Mouse (Mus musculus) CD4-positive, CD25-positive, alpha-beta regulatory T cell, adult 2 months (primary cell): Measurements from ENCODE around the gene Snx32.

Experiments
- DNase-seq: peaks from one replicate; pipeline ENCODE4 v3.0.0-alpha.2; 2012; ENCODE audit warnings: low read depth, low spot score

Snx32 gene

DNA sequence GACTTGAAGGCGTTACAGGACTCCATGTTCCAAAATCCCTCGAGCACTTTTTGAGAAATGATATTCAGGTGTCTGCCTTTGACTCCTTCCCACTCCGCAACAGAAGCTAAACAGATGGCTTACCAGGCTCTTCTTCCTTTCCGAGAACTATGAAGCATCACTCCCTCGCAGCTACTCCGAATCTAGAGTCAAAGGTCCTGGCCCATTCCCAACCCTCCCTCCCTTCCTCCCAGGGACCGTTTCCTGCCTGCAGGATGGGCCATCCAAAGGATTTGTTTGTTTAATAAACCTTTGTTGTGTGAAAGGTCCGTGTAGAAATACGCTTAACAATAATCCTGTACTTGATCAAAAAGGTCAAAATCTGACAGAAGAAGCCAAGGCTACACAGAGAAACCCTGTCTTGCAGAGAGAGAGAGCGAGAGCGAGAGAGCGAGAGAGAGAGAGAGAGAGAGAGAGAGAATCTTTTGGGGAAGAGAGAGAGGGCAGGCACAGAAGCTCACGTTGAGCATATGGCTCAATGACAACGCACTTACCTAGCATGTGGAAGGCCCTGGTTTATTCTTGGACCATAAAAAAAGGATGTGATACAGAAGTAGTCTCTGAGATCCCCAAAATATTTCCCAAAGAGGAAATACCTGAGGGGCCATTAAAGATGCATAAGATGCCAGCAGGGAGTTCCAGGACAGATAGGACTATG, 52.4 kb downstream of the Snx32 start, which contains the start of gene Ccdc85b:
Ccdc85b (minus strand) TSS at position 149 of the 697 bp plus-strand sequence.
- no peak for DNase-seq

DNA sequence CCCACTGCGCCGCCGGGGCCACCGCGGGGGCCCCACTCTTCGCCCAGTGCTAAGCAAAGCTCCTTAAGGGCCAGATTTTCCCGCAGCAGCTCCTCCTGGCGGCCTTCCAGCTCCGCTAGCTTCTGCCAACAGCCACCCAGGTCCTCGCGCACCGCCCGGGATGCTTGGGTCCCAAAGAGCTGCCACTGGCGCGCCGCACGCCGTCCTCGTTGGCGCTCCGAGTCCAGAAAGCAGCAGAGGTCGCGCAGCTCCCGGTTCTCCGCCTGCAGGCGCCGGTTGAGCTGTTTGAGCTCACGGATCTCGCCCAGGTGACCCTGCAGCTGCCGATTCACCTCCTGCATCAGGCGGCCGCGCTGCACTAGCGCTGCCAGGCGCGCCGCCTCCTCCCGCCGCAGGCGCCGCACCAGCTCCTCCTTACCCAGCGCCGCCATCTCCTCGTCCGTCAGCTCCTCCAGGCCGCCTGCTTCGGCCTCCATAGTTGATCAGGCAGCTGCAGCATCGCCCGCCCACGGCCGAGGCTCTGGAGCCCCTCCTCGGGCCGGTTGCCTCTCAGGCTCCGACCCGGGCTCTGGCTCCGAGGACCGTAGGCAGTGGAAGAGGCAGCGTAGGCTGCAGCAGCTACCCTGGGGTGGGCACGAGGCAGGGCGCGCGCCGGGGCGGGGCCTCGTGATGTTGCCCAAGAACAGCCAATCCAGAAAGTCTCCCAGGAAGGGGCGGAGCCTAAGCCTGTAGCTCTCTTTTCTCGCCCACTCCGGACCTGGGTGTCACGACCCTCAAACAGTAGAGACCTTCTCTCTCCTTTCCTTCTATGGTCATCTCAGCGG, 53.2 kb downstream of the Snx32 start:
- DNase-seq: peak; percentile 94

DNA sequence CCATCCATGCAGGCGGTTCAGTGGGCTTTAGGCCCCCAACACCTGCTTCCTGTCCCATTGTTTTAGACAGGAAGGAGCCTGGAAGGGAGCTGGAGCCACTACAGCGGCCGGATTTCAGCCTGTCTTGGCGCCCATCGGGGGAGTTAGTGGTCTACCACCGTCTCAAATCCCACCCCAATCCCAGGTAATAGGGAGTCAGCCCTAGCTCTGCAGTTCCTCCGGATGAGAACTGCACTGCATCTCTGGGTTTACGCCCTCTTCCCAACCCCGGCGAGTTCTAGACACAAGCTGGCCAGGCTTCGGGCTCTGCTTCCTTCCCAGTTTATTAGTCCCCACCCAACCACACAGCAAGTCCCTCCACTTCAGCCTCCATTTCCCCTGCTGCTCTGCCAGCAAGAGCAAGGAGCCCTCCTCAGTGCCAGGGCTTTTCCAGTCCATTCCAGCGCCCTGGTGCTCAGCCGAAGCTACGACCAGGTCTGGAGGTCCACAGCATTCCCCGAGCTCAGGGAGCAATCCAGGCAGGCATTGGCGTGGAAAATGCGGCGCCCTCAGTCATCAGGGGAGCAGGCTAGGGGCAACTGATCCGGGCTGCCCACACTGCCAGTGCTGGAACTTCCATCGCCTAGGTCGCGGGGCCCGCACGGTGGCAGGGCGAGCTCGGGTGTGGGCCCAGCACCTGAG, 54.0 kb downstream of the Snx32 start:
- no peak for DNase-seq

DNA sequence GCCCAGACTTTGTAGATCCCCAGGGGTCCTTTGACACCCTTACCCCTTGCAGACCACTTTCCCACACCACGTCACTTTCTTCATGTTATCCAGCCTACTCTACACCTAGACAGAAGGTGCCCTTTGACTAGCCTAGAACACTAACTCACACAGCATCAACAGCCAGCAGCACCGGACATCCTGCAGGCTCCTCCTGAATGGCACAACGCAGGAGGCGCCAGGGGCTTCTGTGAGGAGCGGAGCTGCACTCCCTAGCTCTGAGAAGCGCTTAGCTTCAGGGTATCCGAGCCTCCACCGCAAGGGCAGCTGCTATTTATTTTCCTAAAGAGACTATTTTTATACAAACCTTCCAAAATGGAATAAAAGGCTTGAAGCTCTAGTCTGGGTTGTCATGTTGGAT, 54.8 kb downstream of the Snx32 start:
- no peak for DNase-seq

- no peak for DNase-seq
These were observed 55.3 kb downstream of the Snx32 start for GRCm38 (mm10) chr19:5455037-5455436.

DNA sequence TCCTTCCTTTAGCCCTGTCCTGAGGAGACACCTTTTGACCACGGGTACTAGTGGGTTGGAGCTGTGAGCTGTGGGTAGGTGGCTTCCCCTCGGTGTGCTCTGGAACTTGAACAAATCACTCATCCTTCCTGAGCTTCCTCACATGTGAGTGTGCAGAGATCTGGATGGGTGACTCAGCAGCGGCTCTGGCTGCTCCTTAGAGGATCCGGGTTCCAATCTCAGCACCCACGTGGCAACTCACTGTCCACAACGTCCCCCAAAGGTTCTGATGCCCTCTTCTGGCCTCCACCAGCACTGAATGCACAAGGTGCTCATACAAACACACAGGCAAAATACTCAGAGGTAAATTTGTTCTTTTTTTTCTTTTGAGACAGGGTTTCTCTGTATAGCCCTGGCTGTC, 58.6 kb downstream of the Snx32 start:
- DNase-seq: no peak

DNA sequence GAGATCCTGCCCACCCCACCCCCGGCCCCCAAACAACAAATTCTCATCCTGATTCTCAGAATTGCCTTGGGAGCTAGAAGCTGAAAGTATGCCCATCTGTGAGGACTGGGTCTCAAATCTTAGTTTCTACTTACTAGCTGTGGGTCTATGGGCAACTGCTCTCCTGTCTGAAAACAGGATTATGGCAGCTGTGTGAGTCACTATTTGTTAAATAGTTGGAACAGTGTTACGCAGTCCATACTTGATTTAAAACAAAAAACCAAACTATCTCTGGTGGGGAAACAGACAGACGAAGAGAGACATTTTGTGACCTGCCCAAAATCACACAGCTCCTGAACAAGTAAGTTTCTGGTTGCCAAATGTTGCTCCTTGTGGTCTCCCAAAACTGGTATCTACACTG, 60.7 kb downstream of the Snx32 start:
- DNase-seq: no peak

DNA sequence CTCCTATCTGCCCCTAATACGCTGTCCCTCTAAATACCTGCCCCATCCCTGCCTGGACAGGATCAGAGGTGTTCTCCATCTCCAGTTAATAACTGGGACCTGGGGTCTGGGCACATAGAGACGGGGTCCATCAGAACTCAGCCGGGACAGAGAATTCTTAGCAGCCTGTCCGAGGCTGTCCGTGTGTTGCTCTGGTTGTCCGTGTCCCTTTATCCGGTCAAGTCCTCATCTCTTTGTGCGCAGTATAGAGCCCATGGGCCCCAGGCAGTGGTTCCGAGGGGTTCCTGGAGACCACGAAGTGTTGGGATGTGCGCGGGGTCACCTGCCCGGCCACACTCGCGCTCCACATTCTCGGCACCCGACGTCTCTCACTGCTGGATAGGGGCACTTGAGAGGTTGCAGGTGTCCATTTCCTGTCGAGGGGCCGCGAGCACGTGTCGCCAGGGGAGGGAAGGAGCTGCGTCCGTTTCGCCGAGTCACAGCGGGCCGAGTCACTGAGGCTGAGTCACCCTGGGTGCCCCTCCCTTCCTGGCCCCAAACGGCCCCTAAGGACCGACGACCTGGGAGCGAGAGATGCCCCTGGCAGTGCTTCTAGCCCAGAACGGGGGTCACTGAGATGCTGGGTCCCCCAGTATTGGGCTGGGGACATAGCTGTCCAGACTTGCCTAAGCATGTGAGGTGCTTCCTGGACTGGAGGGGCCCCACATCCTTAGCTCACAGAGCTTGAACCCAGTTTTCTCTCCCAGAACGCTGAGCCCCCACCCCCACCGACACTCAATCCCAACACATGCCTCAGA, 61.8 kb downstream of the Snx32 start:
- DNase-seq: peak; percentile 56

DNA sequence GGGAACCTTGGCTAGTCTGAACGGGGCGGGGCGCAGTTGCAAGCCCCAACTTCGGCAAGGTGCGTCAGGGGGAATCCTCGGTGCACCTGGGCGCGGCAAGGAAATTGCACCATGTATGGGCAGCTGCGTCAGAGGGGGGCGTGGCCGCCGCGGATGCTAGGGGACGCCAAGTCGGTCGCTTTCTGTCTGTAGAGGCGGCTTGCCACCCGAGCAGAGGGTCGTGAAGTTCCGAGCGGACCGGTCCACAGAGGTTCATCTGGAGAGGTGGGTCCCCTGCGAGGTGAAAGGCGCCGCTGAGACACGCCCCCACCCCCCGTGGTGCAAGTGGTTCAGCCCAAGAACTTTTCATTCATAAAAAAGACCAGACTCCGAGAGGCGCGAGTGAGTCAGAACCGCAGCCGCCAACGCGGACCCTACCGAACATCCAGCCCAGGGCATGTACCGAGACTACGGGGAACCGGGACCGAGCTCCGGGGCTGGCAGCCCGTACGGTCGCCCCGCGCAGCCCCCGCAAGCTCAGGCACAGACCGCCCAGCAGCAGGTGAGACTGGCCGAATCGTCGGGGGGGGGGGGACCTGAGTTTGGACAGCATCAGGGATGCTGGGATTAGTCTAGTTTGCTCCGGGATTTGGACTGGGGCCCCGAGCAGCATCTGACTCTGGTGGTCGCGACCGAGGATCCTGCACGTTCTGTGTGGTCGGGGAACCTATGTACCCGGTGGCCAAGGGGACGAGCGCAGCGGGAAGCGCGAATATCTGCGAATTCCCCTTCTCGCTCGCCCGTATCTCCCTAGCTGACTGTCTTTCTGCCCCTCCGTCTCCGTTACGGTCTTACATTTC, 62.6 kb downstream of the Snx32 start, which contains the start of gene Fosl1:
Fosl1 (plus strand) TSS at position 33 of the 839 bp plus-strand sequence.
- DNase-seq: peak; percentile 94

DNA sequence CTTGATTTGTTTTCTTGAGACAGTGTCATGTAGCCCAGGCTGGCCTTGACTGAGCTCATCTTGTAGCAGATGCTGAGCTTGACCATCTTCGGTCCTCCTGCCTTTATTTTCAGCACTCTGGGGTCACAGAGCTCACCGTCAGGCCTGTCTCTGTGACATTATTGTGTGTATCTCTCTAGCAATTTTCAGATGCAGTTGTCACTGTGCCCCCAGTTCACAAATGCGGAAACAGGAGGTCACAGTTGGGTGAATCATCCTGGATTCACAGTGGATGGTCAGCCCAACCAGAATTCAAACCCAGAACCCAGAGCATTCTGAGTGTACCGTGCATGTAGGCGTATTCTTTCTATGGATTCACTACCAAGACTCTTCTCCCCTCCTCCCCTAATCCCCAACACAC, 64.6 kb downstream of the Snx32 start:
- no peak for DNase-seq

DNA sequence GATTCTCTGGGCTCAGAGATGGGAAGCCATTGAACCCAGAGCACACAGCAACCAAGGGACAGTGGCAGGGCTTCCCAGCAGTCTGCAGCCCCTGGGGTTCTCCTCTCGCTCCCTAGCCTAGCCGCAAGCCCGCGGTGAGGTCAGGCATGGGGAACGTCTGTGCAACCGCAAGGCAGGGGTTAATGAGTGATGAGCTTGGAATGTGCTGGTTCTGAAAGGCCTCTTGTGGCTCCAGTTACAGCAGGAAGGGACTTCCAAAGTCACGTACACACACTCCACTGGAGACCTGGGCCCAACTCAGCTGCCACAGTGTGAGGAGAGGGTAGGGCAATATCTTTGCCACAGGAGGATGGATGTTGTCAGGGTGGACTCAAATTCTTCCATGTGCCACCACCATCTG, 65.4 kb downstream of the Snx32 start:
- no peak for DNase-seq

- no peak for DNase-seq
These were observed 65.9 kb downstream of the Snx32 start for GRCm38 (mm10) chr19:5444371-5444908.
